Mouse (Mus musculus): ENCODE data around the gene Exd1. TPM values are rescaled to one million over a fixed set of nuclear protein-coding genes. Genes with fewer than 3 reads are reported as not detected.

Exd1 gene
- 0.38 and 0.64 TPM in 2 replicates for total RNA-seq (2023)

GRCm38 (mm10) chr2:119547522-119548370, at the start of gene Exd1, which contains the start of gene Chp1:
Exd1 (minus strand) TSS chr2:119547627.
Chp1 (plus strand) TSS chr2:119547697.

GRCm38 (mm10) chr2:119477571-119478396, 69.6 kb downstream of the Exd1 start, which contains the start of gene Ino80:
Ino80 (minus strand) TSS chr2:119477687.

Other genes starting within 250 kb of the Exd1 start
- gene Dll4, start 221.8 kb downstream of the Exd1 start, total RNA-seq (2023), result 0.48 and 1.4 TPM in 2 replicates
- gene Chac1, start 196.4 kb downstream of the Exd1 start, total RNA-seq (2023), result 6.4 and 7.9 TPM in 2 replicates
- 15.6 and 20.9 TPM in 2 replicates for gene Ino80, start 69.9 kb downstream of the Exd1 start, total RNA-seq (2023)
- 216 and 286 TPM in 2 replicates for gene Chp1, start 70 bp upstream of the Exd1 start, total RNA-seq (2023)
- gene Nusap1, start 70.7 kb upstream of the Exd1 start, total RNA-seq (2023), result 26.3 and 30.9 TPM in 2 replicates
- 4.9 and 5.5 TPM in 2 replicates for gene Oip5, start 70.8 kb upstream of the Exd1 start, total RNA-seq (2023)
- gene Ndufaf1, start 115.2 kb upstream of the Exd1 start, total RNA-seq (2023), result 7.2 and 8.2 TPM in 2 replicates
- gene Rtf1, start 127.4 kb upstream of the Exd1 start, total RNA-seq (2023), result 39.4 and 56.0 TPM in 2 replicates
- 0.35 TPM in 1 of 2 replicates, not detected in the other for gene Itpka, start 194.7 kb upstream of the Exd1 start, total RNA-seq (2023)
- gene Ltk, start 212.8 kb upstream of the Exd1 start, total RNA-seq (2023), result 0.39 TPM in 1 of 2 replicates, not detected in the other
- gene Rpap1, start 239.9 kb upstream of the Exd1 start, total RNA-seq (2023), result 7.1 and 7.9 TPM in 2 replicates

Data from neutrophil, adult 65 days (primary cell).